Mouse (Mus musculus): Measurements from ENCODE around the gene Pak4. TPM values are rescaled to one million over a fixed set of nuclear protein-coding genes. Genes with fewer than 3 reads are reported as not detected.

Gene Pak4
- total and polyA plus RNA-seq, 3 experiments: 9.3 to 26.6 TPM; not detected in 1

- Histone ChIP-seq H3K27ac (ENCODE audit: control insufficient read depth, low read depth, low read length) (no peak overlapping the region), H3K79me2 (ENCODE audit: control insufficient read depth, insufficient read depth, low read length, poor library complexity) (no peaks in the 10 kb centered on the region), H3K9ac (ENCODE audit: control insufficient read depth, low read depth, low read length, poor library complexity, severe bottlenecking) (no peak overlapping the region), H3K36me3 (ENCODE audit: control insufficient read depth in 1 of 2, insufficient read depth in 2 of 2, low read length in 2 of 2) (no peaks in the 10 kb centered on the region), H3K4me1 (ENCODE audit: control insufficient read depth in 1 of 2, insufficient read depth in 2 of 2, low read length in 2 of 2) (no peaks in the 10 kb centered on the region), H3K27me3 (ENCODE audit: control insufficient read depth in 1 of 2, insufficient read depth in 2 of 2, low read length in 2 of 2) (peaks cover 2 to 4% of the 10 kb centered on the region in 2 experiments; a peak in 2 of 4 replicates), H3K4me3 (ENCODE audit: control insufficient read depth in 1 of 2, insufficient read depth in 1 of 2, low read depth in 2 of 2, low read length in 2 of 2) (no peak overlapping the region), H3K9me3 (replicated peaks; ENCODE audit: insufficient read depth, low read length) (no peaks in the 10 kb centered on the region)
- no peak for DNase-seq (ENCODE audit: low read depth, low spot score)
- TF ChIP-seq UBTF (IDR thresholded peaks at IDR 0.05; ENCODE audit: borderline replicate concordance, insufficient read depth, low read depth, low read length): no peak
- no peak for TF ChIP-seq RCOR1 (IDR thresholded peaks at IDR 0.05; ENCODE audit: low read depth, low read length)
- no peak for TF ChIP-seq POLR2AphosphoS2 (IDR thresholded peaks at IDR 0.05; ENCODE audit: low read length)
- no peak for TF ChIP-seq HCFC1 (IDR thresholded peaks at IDR 0.05; ENCODE audit: low read depth, low read length)
- no peak for TF ChIP-seq SMC3 (IDR thresholded peaks at IDR 0.05; ENCODE audit: low read depth, low read length)
- TF ChIP-seq TAL1 (IDR thresholded peaks at IDR 0.05; ENCODE audit: low read length): no peak
- no peak for TF ChIP-seq MYC (IDR thresholded peaks at IDR 0.05; ENCODE audit: low read depth, low read length)
- TF ChIP-seq GATA1 (IDR thresholded peaks at IDR 0.05; ENCODE audit: low read depth, low read length): no peak
- TF ChIP-seq MAX (IDR thresholded peaks at IDR 0.05; ENCODE audit: low read length): no peak
- TF ChIP-seq GABPA (IDR thresholded peaks at IDR 0.05; ENCODE audit: low read depth, low read length): no peak
- no peak for TF ChIP-seq NRF1 (IDR thresholded peaks at IDR 0.05; ENCODE audit: insufficient read depth, low read depth, low read length, poor library complexity, severe bottlenecking)
- no peak for TF ChIP-seq POLR2A (IDR thresholded peaks at IDR 0.05; ENCODE audit: control insufficient read depth in 1 of 2, insufficient read depth in 1 of 2, low read depth in 1 of 2, low read length in 2 of 2, poor library complexity in 1 of 2)
- no peak for TF ChIP-seq ETS1 (IDR thresholded peaks at IDR 0.05; ENCODE audit: low read depth, low read length)
- no peak for TF ChIP-seq MYB (IDR thresholded peaks at IDR 0.05; ENCODE audit: low read depth, low read length)
- TF ChIP-seq TBP (IDR thresholded peaks at IDR 0.05; ENCODE audit: low read depth, low read length): no peak
- no peak for TF ChIP-seq EP300 (IDR thresholded peaks at IDR 0.05; ENCODE audit: low read depth in 1 of 2, low read length in 2 of 2)
- no peak for TF ChIP-seq MXI1 (IDR thresholded peaks at IDR 0.05; ENCODE audit: low read depth, low read length)
- no peak for TF ChIP-seq JUND (IDR thresholded peaks at IDR 0.05; ENCODE audit: low read depth, low read length)
Observed at GRCm38 (mm10) chr7:28624791-28625190, 26.8 kb upstream of the Pak4 start.

GRCm38 (mm10) chr7:28619098-28619715, 21.2 kb upstream of the Pak4 start:
- TF ChIP-seq ZMIZ1 (IDR thresholded peaks at IDR 0.05; ENCODE audit: low read depth, low read length): no peak
- TF ChIP-seq CTCF (IDR thresholded peaks at IDR 0.05 in 2 of 3, conservative IDR thresholded peaks at IDR 0.05 in 1 of 3; ENCODE audit: control insufficient read depth in 1 of 3, insufficient read depth in 1 of 3, low read depth in 2 of 3, low read length in 3 of 3, poor library complexity in 1 of 3, severe bottlenecking in 1 of 3): no peak
- no peak for TF ChIP-seq JUND (IDR thresholded peaks at IDR 0.05; ENCODE audit: low read depth, low read length)
- no peak for TF ChIP-seq SIN3A (IDR thresholded peaks at IDR 0.05; ENCODE audit: low read length)
- no peak for TF ChIP-seq E2F4 (IDR thresholded peaks at IDR 0.05; ENCODE audit: borderline replicate concordance, low read depth, low read length)
- no peak for TF ChIP-seq USF2 (IDR thresholded peaks at IDR 0.05; ENCODE audit: borderline replicate concordance in 1 of 2, insufficient read depth in 1 of 2, low read depth in 1 of 2, low read length in 2 of 2)
- no peak for TF ChIP-seq MAFK (IDR thresholded peaks at IDR 0.05; ENCODE audit: borderline replicate concordance, low read depth, low read length)
- TF ChIP-seq RAD21 (IDR thresholded peaks at IDR 0.05; ENCODE audit: low read depth, low read length): no peak
- TF ChIP-seq USF1 (IDR thresholded peaks at IDR 0.05; ENCODE audit: low read depth, low read length): no peak
- TF ChIP-seq TAL1 (IDR thresholded peaks at IDR 0.05; ENCODE audit: low read length): no peak
- TF ChIP-seq BHLHE40 (IDR thresholded peaks at IDR 0.05; ENCODE audit: borderline replicate concordance, low read depth, low read length): no peak
- TF ChIP-seq MAX (IDR thresholded peaks at IDR 0.05; ENCODE audit: low read length): no peak
- no peak for TF ChIP-seq GATA1 (IDR thresholded peaks at IDR 0.05; ENCODE audit: low read depth, low read length)
- no peak for TF ChIP-seq MYC (IDR thresholded peaks at IDR 0.05; ENCODE audit: low read depth, low read length)
- TF ChIP-seq TBP (IDR thresholded peaks at IDR 0.05; ENCODE audit: low read depth, low read length): no peak
- TF ChIP-seq CHD1 (IDR thresholded peaks at IDR 0.05; ENCODE audit: low read depth, low read length): no peak
- no peak for TF ChIP-seq TCF12 (IDR thresholded peaks at IDR 0.05; ENCODE audit: low read depth, low read length)
- TF ChIP-seq POLR2A (IDR thresholded peaks at IDR 0.05; ENCODE audit: control insufficient read depth in 1 of 2, insufficient read depth in 1 of 2, low read depth in 1 of 2, low read length in 2 of 2, poor library complexity in 1 of 2): no peak
- no peak for TF ChIP-seq HCFC1 (IDR thresholded peaks at IDR 0.05; ENCODE audit: low read depth, low read length)
- no peak for TF ChIP-seq SMC3 (IDR thresholded peaks at IDR 0.05; ENCODE audit: low read depth, low read length)
- Histone ChIP-seq H3K79me2 (ENCODE audit: control insufficient read depth, insufficient read depth, low read length, poor library complexity) (no peaks in the 10 kb centered on the region), H3K4me3 (ENCODE audit: control insufficient read depth in 1 of 2, insufficient read depth in 1 of 2, low read depth in 2 of 2, low read length in 2 of 2) (no peak overlapping the region), H3K9me3 (replicated peaks; ENCODE audit: insufficient read depth, low read length) (no peaks in the 10 kb centered on the region), H3K4me1 (ENCODE audit: control insufficient read depth in 1 of 2, insufficient read depth in 2 of 2, low read length in 2 of 2) (no peaks in the 10 kb centered on the region), H3K9ac (ENCODE audit: control insufficient read depth, low read depth, low read length, poor library complexity, severe bottlenecking) (no peak overlapping the region), H3K36me3 (ENCODE audit: control insufficient read depth in 1 of 2, insufficient read depth in 2 of 2, low read length in 2 of 2) (no peaks in the 10 kb centered on the region), H3K27me3 (ENCODE audit: control insufficient read depth in 1 of 2, insufficient read depth in 2 of 2, low read length in 2 of 2) (peaks cover 7 to 9% of the 10 kb centered on the region in 2 experiments; a peak in 3 of 4 replicates), H3K27ac (ENCODE audit: control insufficient read depth, low read depth, low read length) (no peak overlapping the region)
- DNase-seq (ENCODE audit: low read depth, low spot score): no peak
